Mouse (Mus musculus) layer of hippocampus, adult 2 months (tissue): ENCODE measurements around the gene Hoxd12. TPM values are rescaled to one million over a fixed set of nuclear protein-coding genes. Genes with fewer than 3 reads are reported as not detected.

Source experiments
- DNase-seq, 2 experiments: peaks; one replicate each; pipeline ENCODE4 v3.0.0; 2022; ENCODE audit warnings: low spot score in 2 of 2
- H3K27ac ChIP-seq: fragments of 200-600 bp; 2 replicates; pipeline ENCODE4 v1.8.1; 2022
- H3K4me3 ChIP-seq: fragments of 200-600 bp; 2 replicates; pipeline ENCODE4 v1.8.1; 2022; ENCODE audit warnings: mild to moderate bottlenecking
- CTCF ChIP-seq: fragments of 200-600 bp; conservative IDR thresholded peaks from 2 replicates; pipeline ENCODE4 v1.8.1; 2022; ENCODE audit warnings: antibody characterized with exemption, mild to moderate bottlenecking, moderate library complexity
- total RNA-seq, 2 experiments: library from RNA; stranded (reverse); gene quantifications; 2 replicates each; pipeline ENCODE4 v1.2.3; 2021

Hoxd12 gene
- total RNA-seq, 2 experiments from 2014 or later: not detected

DNA sequence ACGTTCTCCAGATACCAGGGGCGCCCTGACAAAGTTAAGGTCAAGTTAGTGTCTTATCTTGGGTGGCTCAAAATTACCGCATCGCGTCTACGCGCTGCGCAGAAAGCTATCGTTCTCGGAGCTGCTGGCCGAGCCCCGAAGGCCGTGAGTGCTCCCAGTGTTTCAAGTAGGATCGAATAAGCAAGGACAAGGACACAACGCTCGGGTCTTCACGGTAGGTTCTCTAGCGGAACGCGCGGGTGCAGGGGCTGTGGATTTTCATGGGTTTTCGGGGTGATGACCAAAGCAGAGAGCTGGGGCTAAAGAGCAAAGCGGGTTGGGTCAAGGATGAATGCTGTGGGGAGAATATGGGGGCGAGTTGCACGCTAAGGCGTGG lies 4.8 kb downstream of the Hoxd12 start:
- Histone ChIP-seq H3K27ac (no peak overlapping the region), H3K4me3 (no peak overlapping the region)
- no peak for TF ChIP-seq CTCF
- no peak for DNase-seq

DNA sequence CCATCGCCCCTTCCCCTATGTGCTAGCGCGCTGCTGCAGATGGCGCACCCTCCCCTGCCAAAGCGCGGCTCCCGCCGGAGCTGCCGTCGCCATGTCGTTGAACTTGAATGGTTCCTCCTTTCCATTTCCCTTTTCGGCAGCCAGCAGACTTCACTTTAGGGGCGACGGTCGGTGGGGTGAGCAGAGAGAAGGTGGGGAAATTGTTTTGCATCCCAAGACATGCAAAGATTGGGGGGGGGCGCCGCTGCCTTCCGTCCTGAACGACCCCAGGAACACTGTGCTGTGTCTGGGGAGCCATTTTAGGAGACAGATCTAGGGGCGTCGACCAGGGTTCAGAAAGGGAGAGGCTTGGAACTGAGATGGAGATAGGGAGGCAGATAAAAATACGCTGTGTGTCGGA lies 5.2 kb downstream of the Hoxd12 start:
- DNase-seq: no peak
- Histone ChIP-seq H3K27ac (no peak overlapping the region), H3K4me3 (no peak overlapping the region)
- TF ChIP-seq CTCF: no peak

DNA sequence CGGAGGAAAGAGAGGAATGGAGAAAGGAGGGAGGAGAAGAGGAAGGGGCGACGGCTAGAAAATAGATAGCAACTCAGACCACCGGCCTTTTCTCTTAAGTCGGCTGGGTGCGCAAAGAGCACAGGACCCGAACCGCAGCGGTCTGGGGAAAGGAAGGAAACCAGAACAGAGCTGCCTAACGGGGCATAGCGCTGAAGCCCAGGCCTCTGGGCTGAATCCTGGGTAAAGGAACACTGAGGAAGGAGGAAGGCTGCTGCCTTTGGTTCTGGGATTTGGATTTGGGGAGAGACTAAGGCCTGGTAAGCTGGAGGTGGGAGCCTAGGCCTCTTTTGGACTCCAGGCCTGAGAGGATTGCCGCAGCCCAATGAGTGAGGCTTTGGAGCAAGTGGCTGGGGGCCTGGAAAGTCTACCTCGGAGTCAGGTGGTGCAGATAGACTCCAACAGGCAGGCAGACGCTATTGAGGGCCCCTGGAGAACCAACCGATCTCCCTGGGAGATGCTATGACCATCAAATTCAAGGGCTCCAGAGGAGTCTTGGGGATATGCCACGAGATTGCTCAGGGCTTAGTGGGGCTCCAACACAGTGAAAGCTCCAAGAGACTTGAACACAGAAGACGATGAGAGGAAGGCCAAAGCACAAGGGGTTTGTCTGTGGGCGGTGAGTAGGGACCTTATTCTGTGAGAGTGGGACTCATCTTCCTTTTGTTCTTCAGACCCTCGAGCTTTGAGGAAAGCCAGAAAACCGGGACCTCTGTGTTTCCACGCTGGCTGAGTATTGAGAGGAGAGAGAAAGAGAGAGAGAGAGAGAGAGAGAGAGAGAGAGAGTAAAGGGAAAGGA lies 6.0 kb downstream of the Hoxd12 start:
- DNase-seq: no peak
- TF ChIP-seq CTCF: no peak

DNA sequence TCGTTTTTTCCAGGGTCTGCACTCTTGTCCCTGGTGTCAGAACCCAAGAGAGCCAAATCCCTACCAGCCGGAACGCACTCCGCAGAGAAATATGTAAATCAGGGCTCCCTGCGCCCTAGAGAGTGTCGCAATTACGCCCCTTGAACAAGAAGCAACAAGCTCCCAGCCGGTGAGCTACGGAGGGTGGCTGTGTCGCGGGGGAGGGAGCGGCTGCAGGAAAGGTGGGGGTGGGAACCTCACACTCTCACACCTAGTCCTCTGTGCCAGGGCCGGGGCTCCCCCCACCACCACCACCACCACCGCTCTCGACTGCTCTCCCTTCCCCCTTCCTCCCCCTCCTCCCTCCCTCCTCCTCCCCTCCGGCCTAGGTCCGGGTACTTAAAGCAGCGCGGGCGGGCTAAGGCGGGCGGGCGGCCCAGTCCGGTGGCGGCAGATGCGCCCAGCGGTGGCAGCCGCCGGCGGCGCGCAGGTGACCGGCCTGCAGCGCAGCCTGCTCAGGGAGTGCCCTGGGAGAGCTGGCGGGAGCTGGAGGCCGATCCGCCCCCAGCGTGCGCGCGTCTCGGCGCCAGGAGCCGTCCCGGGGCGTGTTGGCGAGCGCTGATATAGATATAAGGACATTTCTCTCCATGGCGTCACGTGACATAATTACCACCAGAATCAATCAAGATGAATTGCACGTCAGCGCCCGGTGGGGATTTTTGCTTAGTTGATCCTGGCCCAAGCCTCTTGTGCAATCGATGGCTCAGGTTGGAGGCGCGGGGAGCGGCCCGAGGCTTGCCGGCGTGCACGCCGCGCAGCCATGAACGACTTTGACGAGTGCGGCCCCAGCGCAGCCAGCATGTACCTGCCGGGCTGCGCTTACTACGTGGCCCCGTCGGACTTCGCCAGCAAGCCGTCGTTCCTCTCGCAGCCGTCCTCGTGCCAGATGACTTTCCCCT lies 7.0 kb downstream of the Hoxd12 start:
- no peak for TF ChIP-seq CTCF
- H3K4me3 ChIP-seq: no peak overlapping the region
- no peak for DNase-seq
- no peak overlapping the region for H3K27ac ChIP-seq

More for the DNA sequence above, 6.0 kb downstream of the Hoxd12 start:
- Histone ChIP-seq H3K4me3 (no peak overlapping the region), H3K27ac (no peak overlapping the region)

DNA sequence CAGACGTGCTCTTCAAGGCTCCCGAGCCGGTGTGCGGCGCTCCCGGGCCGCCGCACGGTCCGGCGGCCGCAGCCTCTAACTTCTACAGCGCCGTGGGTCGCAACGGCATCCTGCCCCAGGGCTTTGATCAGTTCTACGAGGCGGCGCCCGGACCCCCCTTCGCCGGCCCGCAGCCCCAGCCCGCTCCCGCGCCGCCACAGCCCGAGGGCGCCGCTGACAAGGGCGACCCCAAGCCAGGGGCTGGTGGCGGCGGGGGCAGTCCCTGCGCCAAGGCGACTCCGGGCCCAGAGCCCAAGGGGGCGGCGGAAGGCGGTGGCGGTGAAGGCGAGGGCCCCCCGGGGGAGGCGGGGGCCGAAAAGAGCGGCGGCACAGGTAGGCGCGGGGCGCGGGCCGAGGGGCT lies 8.0 kb downstream of the Hoxd12 start:
- no peak for DNase-seq
- Histone ChIP-seq H3K4me3 (no peak overlapping the region), H3K27ac (no peak overlapping the region)
- TF ChIP-seq CTCF: no peak

DNA sequence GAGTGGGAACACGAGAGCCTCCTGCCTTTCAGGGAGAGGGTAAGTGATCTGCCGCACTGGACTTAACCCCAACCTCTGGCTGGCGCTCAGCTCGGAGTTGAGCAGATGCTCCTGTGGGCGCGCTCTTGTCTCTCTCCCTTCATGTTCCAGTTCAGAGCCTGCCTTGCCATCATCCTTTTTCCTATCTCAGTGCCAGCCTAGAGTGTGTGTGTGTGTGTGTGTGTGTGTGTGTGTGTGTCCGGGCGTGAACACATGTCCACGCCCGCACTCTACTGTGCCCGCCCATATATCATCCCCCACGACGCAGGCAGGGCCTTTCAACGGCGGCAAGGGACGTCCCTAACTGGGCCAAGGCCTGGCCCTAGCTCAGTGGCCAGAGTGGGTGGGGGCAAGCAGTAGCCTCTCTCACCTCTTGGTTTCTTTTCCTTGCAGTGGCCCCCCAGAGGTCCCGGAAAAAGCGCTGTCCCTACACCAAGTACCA lies 8.7 kb downstream of the Hoxd12 start:
- no peak overlapping the region for H3K4me3 ChIP-seq

DNA sequence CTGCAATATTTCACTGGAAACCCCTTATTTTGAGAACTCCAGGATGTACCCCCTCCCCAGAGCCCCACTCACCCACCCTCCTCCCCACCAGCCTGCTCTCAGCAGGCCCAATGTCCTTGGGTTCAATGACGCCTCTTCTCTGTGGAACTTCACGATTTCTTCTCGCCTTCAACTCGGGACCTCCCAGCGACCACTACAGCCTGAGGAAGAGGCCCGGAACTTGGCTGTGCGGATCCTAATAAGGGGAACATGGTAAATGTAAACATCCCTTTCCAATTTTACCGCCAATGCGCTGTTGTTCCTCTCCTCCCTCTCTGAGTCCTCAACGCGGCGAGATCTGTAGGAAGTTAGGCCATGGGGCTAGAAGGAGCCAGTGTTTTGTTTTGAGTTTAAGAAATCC lies 9.3 kb downstream of the Hoxd12 start:
- DNase-seq: no peak
- TF ChIP-seq CTCF: no peak
- Histone ChIP-seq H3K4me3 (no peak overlapping the region), H3K27ac (no peak overlapping the region)

More for the DNA sequence above, 8.7 kb downstream of the Hoxd12 start:
- H3K27ac ChIP-seq: no peak overlapping the region
- DNase-seq: no peak
- no peak for TF ChIP-seq CTCF

DNA sequence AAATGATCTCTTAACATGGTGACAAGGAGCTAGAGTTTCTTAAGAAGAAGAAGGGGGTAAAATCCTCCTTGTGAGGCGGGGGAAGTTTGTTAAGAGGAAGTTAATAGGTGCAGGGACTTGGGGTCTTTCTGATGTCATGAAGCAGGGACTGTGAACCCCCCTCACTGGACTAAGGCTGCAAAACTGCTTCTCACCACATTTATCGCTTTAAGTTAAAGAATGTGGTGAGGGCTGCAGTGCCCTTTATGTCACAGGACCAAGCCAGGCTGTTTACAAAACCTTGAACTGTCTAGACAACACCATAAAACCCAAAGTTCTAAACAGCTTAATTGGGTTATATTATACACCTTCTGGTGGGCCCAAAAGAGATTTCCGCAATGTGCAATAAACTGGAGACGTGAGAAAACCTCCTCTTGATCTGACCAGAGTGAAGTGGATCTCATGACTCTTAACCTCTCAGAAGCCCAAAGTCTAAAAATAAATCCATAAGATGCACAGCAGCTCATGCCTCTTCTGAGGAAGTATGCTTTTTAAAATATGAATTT lies 10.3 kb downstream of the Hoxd12 start:
- Histone ChIP-seq H3K27ac (no peak overlapping the region), H3K4me3 (no peak overlapping the region)
- no peak for TF ChIP-seq CTCF
- no peak for DNase-seq

DNA sequence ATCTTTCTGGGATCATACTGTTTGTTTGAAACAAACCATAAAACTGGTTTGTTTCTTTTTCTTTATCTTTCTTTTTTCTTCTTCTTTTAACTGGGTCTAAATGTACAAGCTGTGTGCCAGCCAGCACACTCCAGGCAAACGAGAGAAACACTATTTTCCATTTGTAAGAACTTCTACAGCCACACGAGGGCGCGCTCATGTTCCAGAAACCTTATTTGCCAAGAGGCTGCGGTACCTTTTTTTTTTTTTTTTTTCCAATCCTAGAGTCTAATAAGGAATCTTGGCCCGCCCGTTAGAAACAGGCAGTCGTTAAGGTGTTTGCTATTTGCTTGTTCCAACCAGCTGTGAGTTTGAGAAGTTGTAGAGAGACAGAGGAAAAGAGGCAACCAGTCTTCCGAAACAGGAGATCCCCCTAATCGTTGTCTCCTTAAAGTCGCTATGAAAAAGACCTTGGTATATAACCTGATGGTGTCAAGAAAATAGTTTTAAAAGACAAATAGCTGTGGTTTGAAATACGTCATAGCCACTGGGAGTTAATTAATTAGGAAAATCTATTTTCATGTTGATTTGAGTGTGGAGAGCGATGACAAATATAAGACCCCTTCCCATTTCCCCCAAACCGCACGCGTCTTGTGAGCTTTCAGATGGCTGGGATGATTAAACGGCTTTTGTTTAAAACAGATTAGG lies 11.6 kb downstream of the Hoxd12 start:
- peak in 1 of 2 experiments; percentile 44 for DNase-seq
- H3K27ac ChIP-seq: no peak overlapping the region
- no peak overlapping the region for H3K4me3 ChIP-seq
- TF ChIP-seq CTCF: peak; percentile 76

DNA sequence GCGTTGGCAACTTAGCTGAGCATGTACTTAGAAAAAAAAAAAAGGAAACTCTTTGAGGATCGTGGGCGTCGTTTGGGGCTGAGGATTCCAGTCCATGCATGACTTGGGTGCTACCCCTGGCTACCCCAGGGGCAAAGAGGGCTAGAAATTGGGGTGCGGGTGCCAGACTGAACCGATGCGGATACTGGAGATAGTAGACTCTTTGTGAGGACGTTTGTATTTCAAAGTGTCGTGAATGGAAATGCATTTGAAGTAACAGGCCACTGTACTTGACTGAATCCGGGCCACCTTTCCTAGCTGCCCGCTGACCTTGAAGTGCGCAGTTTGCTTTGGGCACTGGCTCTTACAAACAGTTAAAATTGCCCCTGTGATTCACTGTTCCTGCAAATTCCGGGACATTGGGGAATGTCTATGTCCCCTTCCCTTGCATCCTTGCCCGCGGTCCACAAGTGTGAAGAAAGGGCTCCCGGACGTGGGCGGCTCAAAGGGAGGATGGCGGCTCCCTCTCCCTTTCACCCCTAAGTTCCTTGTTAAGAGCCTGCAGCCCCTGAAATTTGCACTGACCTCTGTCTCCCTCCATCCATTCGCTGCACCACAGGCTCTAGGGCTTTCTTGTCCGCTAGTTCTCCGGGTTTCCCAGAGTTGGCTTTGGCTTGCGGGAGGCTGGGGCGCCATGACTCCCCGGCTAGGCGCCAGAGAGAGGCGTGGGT lies 12.3 kb downstream of the Hoxd12 start:
- no peak overlapping the region for H3K4me3 ChIP-seq
- no peak for TF ChIP-seq CTCF
- no peak overlapping the region for H3K27ac ChIP-seq
- no peak for DNase-seq

DNA sequence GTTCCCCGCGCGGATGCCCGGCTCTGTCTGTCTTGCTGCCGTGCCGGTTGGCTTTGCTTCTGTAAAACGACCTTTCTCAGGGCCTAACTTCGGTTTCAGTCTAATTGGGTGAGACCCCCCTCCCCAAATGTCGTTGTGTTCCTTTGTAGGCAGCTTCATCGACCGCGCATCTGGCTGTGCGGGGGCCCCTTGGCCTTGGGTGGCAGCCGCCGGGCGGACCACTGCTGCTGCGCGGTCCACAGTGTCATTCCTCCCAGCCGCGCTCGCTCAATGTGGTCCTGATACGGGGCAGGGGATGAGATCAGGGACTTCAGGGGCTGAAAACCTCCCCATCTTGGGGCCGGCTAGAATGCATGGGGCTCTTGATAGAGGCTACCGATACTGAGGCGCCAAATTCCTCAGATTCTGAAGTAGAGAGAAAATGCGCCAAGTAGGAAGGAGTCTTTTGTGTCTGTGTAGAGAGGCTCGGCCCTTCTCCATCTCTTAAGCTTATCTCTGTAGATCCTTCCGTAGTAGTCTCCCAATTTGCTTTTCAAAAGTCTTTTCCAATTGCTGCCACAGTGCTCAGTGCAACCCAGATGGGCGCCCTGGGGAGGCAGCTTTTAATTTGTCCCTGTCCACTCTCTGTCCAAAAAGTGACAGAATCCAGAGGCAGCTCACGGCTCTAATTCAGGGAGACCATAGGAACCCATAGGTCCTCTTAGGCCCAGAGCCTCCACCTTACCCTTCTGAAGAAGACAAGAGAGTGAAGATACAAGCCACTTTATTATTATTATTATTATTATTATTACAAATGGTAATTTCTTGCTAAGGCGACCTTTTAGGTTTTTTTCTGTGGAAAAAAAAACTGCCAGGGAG lies 13.1 kb downstream of the Hoxd12 start:
- DNase-seq: no peak
- TF ChIP-seq CTCF: no peak
- H3K4me3 ChIP-seq: no peak overlapping the region
- no peak overlapping the region for H3K27ac ChIP-seq
